Mouse (Mus musculus): ENCODE measurements around the gene Ltf. TPM values are rescaled to one million over a fixed set of nuclear protein-coding genes. Genes with fewer than 3 reads are reported as not detected.

Ltf gene
- polyA plus RNA-seq (2014; fragmentation: Nextera tagmentation; extraction: Ambion mirVana), result 7.2 and 8.8 TPM in 2 replicates

- H3K27ac ChIP-seq (ENCODE audit: low read depth, low read length), result no peak within 1 kb of the TSS
- no peak within 1 kb of the TSS for H3K4me3 ChIP-seq (ENCODE audit: low read depth, low read length)
- no peak within 1 kb of the TSS for H3K4me2 ChIP-seq
- no peaks in the 10 kb centered on the region for H3K36me3 ChIP-seq (ENCODE audit: control insufficient read depth, insufficient read depth, low read length)
- no peaks in the 10 kb centered on the region for H3K27me3 ChIP-seq (replicated peaks; ENCODE audit: control insufficient read depth, insufficient read depth, low read length)
- no peaks in the 10 kb centered on the region for H3K9me3 ChIP-seq (ENCODE audit: control insufficient read depth, low read length)
- 49% methylated on average over 5 of the region's 5 CpGs for WGBS
- H3K9ac ChIP-seq (ENCODE audit: low read depth, low read length), result no peak within 1 kb of the TSS
- 0 out of 2 replicates have a peak, but pooled peaks have one; percentile 51 for ATAC-seq (replicated peaks; ENCODE audit: low FRiP score)
- peaks cover 3% of the 10 kb centered on the region; the same call in 1 of the 2 replicates for H3K4me1 ChIP-seq (replicated peaks; ENCODE audit: control insufficient read depth, insufficient read depth, low read length)
- no peak for DNase-seq (ENCODE audit: low spot score)
These were observed at the start of gene Ltf for GRCm38 (mm10) chr9:111019022-111019421. Gene Ltf, plus strand, starts transcription at chr9:111019271.

- no peaks in the 10 kb centered on the region for H3K27me3 ChIP-seq (replicated peaks; ENCODE audit: control insufficient read depth, insufficient read depth, low read length)
- no peak overlapping the region for H3K27ac ChIP-seq (ENCODE audit: low read depth, low read length)
- ATAC-seq (replicated peaks; ENCODE audit: low FRiP score) (no peak), DNase-seq (ENCODE audit: low spot score) (no peak)
- no peaks in the 10 kb centered on the region for H3K4me1 ChIP-seq (replicated peaks; ENCODE audit: control insufficient read depth, insufficient read depth, low read length)
- no peak overlapping the region for H3K9ac ChIP-seq (ENCODE audit: low read depth, low read length)
- H3K4me3 ChIP-seq (ENCODE audit: low read depth, low read length), result no peak overlapping the region
- H3K4me2 ChIP-seq, result no peak overlapping the region
- 93% methylated on average over 11 of the region's 11 CpGs for WGBS
- no peaks in the 10 kb centered on the region for H3K9me3 ChIP-seq (ENCODE audit: control insufficient read depth, low read length)
- no peaks in the 10 kb centered on the region for H3K36me3 ChIP-seq (ENCODE audit: control insufficient read depth, insufficient read depth, low read length)
These were observed 39.7 kb upstream of the Ltf start for GRCm38 (mm10) chr9:110979411-110979810.

GRCm38 (mm10) chr9:110982351-110982750 is 36.7 kb upstream of the Ltf start:
- no peaks in the 10 kb centered on the region for H3K4me1 ChIP-seq (replicated peaks; ENCODE audit: control insufficient read depth, insufficient read depth, low read length)
- DNase-seq (ENCODE audit: low spot score) (no peak), ATAC-seq (replicated peaks; ENCODE audit: low FRiP score) (no peak)
- no peak overlapping the region for H3K4me3 ChIP-seq (ENCODE audit: low read depth, low read length)
- no peak overlapping the region for H3K27ac ChIP-seq (ENCODE audit: low read depth, low read length)
- H3K27me3 ChIP-seq (replicated peaks; ENCODE audit: control insufficient read depth, insufficient read depth, low read length), result no peaks in the 10 kb centered on the region
- no peak overlapping the region for H3K4me2 ChIP-seq
- WGBS, result 73% methylated on average over 4 of the region's 4 CpGs
- no peak overlapping the region for H3K9ac ChIP-seq (ENCODE audit: low read depth, low read length)
- H3K9me3 ChIP-seq (ENCODE audit: control insufficient read depth, low read length), result no peaks in the 10 kb centered on the region
- H3K36me3 ChIP-seq (ENCODE audit: control insufficient read depth, insufficient read depth, low read length), result no peaks in the 10 kb centered on the region

DNA sequence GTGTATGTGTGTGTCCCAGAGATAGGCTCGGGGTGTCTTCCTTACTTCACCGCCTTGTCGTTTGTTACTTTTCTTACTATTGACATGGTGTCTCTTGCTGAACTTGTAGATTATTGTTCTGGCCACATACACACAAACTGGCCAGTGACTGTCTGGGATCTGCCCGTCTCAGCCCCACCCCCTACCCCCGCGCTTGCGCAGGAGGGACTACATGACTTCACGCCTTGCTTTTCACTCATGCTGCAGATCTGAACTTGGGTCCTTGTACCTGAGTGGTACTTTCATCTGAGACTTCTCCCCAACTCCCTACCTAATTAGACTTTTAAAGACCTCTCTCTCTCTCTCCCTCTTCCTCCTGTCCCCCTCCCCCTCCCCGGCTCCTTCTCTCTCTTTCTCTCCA is 35.0 kb upstream of the Ltf start:
- H3K9ac ChIP-seq (ENCODE audit: low read depth, low read length), result no peak overlapping the region
- ATAC-seq (replicated peaks; ENCODE audit: low FRiP score) (no peak), DNase-seq (ENCODE audit: low spot score) (no peak)
- no peak overlapping the region for H3K4me2 ChIP-seq
- H3K27me3 ChIP-seq (replicated peaks; ENCODE audit: control insufficient read depth, insufficient read depth, low read length), result no peaks in the 10 kb centered on the region
- H3K4me3 ChIP-seq (ENCODE audit: low read depth, low read length), result no peak overlapping the region
- H3K36me3 ChIP-seq (ENCODE audit: control insufficient read depth, insufficient read depth, low read length), result no peaks in the 10 kb centered on the region
- H3K9me3 ChIP-seq (ENCODE audit: control insufficient read depth, low read length), result no peaks in the 10 kb centered on the region
- 92% methylated on average over 9 of the region's 9 CpGs for WGBS
- H3K27ac ChIP-seq (ENCODE audit: low read depth, low read length), result no peak overlapping the region
- no peaks in the 10 kb centered on the region for H3K4me1 ChIP-seq (replicated peaks; ENCODE audit: control insufficient read depth, insufficient read depth, low read length)

DNA sequence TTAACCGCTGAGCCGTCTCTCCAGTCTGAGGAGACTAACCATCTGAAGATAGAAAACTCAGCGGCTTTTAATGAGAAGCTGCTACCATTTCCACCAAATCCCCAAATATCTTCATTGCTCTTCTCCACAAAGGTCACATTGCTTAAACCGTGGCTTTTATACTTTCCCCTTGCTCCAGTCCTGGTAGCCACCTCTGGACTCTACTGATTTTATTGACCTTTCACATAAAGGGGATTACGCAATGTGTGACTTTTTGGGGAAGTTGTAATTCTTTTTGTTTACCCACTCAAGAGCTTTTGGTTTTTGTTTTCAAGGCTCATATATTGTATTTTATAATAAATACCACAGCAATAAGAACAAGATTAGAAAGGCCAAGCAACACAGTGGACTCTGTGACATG is 33.5 kb upstream of the Ltf start:
- DNase-seq (ENCODE audit: low spot score), result no peak
- H3K27ac ChIP-seq (ENCODE audit: low read depth, low read length), result no peak overlapping the region

GRCm38 (mm10) chr9:110985951-110986350 is 33.1 kb upstream of the Ltf start:
- Histone ChIP-seq H3K27me3 (replicated peaks; ENCODE audit: control insufficient read depth, insufficient read depth, low read length) (no peaks in the 10 kb centered on the region), H3K4me2 (no peak overlapping the region), H3K4me3 (ENCODE audit: low read depth, low read length) (no peak overlapping the region), H3K9me3 (ENCODE audit: control insufficient read depth, low read length) (no peaks in the 10 kb centered on the region), H3K27ac (ENCODE audit: low read depth, low read length) (no peak overlapping the region), H3K36me3 (ENCODE audit: control insufficient read depth, insufficient read depth, low read length) (no peaks in the 10 kb centered on the region), H3K9ac (ENCODE audit: low read depth, low read length) (no peak overlapping the region), H3K4me1 (replicated peaks; ENCODE audit: control insufficient read depth, insufficient read depth, low read length) (no peaks in the 10 kb centered on the region)
- no peak for ATAC-seq (replicated peaks; ENCODE audit: low FRiP score)
- 86% methylated on average over 8 of the region's 8 CpGs for WGBS
- no peak for DNase-seq (ENCODE audit: low spot score)

More for the DNA sequence above, 33.5 kb upstream of the Ltf start:
- Histone ChIP-seq H3K36me3 (ENCODE audit: control insufficient read depth, insufficient read depth, low read length) (no peaks in the 10 kb centered on the region), H3K9ac (ENCODE audit: low read depth, low read length) (no peak overlapping the region), H3K27me3 (replicated peaks; ENCODE audit: control insufficient read depth, insufficient read depth, low read length) (no peaks in the 10 kb centered on the region), H3K9me3 (ENCODE audit: control insufficient read depth, low read length) (no peaks in the 10 kb centered on the region), H3K4me3 (ENCODE audit: low read depth, low read length) (no peak overlapping the region), H3K4me2 (no peak overlapping the region), H3K4me1 (replicated peaks; ENCODE audit: control insufficient read depth, insufficient read depth, low read length) (no peaks in the 10 kb centered on the region)
- no peak for ATAC-seq (replicated peaks; ENCODE audit: low FRiP score)
- 89% methylated on average over 5 of the region's 5 CpGs for WGBS

DNA sequence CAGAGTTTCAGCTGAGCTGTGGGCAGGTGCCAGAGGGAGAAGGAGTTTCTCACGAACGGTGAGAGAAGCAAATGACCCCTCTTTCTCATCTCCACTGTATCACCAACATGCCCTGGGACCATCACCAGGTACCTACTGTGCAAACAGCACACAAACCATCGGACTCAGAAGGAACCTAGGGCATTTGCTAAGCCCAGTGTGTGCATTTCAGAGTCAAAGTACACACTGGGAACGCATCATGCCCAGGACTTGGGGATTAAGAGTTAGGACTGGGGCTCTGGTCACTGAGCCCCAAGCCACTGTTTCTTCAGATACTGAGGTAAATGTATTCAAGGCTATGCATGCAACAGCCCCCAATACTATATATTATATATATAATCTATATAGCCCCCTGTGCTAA is 31.7 kb upstream of the Ltf start:
- no peak overlapping the region for H3K4me3 ChIP-seq (ENCODE audit: low read depth, low read length)
- H3K27me3 ChIP-seq (replicated peaks; ENCODE audit: control insufficient read depth, insufficient read depth, low read length), result no peaks in the 10 kb centered on the region
- WGBS, result 79% methylated on average over 4 of the region's 4 CpGs
- no peaks in the 10 kb centered on the region for H3K4me1 ChIP-seq (replicated peaks; ENCODE audit: control insufficient read depth, insufficient read depth, low read length)
- peak overlapping the region; percentile 36 for H3K4me2 ChIP-seq
- H3K9me3 ChIP-seq (ENCODE audit: control insufficient read depth, low read length), result no peaks in the 10 kb centered on the region
- no peaks in the 10 kb centered on the region for H3K36me3 ChIP-seq (ENCODE audit: control insufficient read depth, insufficient read depth, low read length)
- H3K9ac ChIP-seq (ENCODE audit: low read depth, low read length), result no peak overlapping the region
- no peak for DNase-seq (ENCODE audit: low spot score)
- H3K27ac ChIP-seq (ENCODE audit: low read depth, low read length), result no peak overlapping the region; the same call in 1 of the 2 replicates
- ATAC-seq (replicated peaks; ENCODE audit: low FRiP score), result no peak

DNA sequence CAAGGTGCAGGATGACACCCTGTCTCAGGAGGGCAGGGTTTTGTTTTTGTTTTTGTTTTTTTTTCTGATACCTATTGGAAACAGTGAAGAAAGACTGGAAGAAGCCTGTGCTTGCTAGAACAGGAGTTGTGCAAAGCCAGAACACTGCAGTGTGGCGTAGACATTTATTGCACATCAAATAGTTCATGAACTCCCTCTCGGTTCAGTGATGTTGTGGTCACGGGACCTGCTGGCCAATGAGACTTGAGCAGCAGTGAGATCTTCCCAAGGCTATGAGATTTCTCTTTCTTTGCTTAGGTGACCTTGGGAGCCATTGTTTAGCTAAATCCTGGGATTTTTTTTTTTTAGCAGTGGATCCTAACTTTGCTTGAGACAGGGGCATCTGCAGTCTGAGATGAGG is 31.0 kb upstream of the Ltf start:
- Histone ChIP-seq H3K27ac (ENCODE audit: low read depth, low read length) (no peak overlapping the region; the same call in 1 of the 2 replicates), H3K27me3 (replicated peaks; ENCODE audit: control insufficient read depth, insufficient read depth, low read length) (no peaks in the 10 kb centered on the region), H3K9me3 (ENCODE audit: control insufficient read depth, low read length) (no peaks in the 10 kb centered on the region), H3K36me3 (ENCODE audit: control insufficient read depth, insufficient read depth, low read length) (no peaks in the 10 kb centered on the region), H3K4me2 (no peak overlapping the region), H3K9ac (ENCODE audit: low read depth, low read length) (no peak overlapping the region), H3K4me3 (ENCODE audit: low read depth, low read length) (no peak overlapping the region), H3K4me1 (replicated peaks; ENCODE audit: control insufficient read depth, insufficient read depth, low read length) (no peaks in the 10 kb centered on the region)
- WGBS, result 66% methylated on average over 3 of the region's 3 CpGs
- ATAC-seq (replicated peaks; ENCODE audit: low FRiP score) (no peak), DNase-seq (ENCODE audit: low spot score) (no peak)

DNA sequence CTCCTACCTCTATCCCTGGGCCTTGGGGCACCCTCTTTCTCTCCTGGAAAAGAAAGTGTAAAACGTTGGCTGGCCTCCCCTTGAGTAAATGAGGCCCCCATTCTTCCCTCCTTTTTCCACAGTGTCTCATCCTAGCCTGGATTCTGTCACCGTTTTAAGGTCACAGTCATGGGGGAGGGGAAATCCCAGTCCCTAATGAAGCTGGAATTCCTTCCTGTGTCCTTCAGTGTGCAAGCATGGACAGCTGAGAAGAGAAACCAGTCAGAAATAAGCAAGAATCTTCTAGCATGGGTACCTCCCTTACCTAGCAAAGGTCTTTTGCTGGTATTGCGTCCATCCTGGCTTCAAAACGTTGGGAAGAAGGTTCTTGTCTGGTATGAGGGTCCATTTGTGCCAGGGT is 29.9 kb upstream of the Ltf start:
- Histone ChIP-seq H3K9ac (ENCODE audit: low read depth, low read length) (no peak overlapping the region), H3K4me1 (replicated peaks; ENCODE audit: control insufficient read depth, insufficient read depth, low read length) (no peaks in the 10 kb centered on the region; the same call in 1 of the 2 replicates), H3K36me3 (ENCODE audit: control insufficient read depth, insufficient read depth, low read length) (no peaks in the 10 kb centered on the region), H3K4me3 (ENCODE audit: low read depth, low read length) (peak overlapping the region; percentile 8; the same call in 1 of the 2 replicates), H3K4me2 (peak overlapping the region; percentile 48), H3K27me3 (replicated peaks; ENCODE audit: control insufficient read depth, insufficient read depth, low read length) (no peaks in the 10 kb centered on the region), H3K27ac (ENCODE audit: low read depth, low read length) (peak overlapping the region; percentile 9; the same call in 1 of the 2 replicates), H3K9me3 (ENCODE audit: control insufficient read depth, low read length) (no peaks in the 10 kb centered on the region)
- 53% methylated on average over 4 of the region's 4 CpGs for WGBS
- ATAC-seq (replicated peaks; ENCODE audit: low FRiP score) (no peak), DNase-seq (ENCODE audit: low spot score) (no peak)

Measured in liver, embryonic 11.5 days (tissue).